Mouse (Mus musculus): ENCODE results near the gene Gusb.

Gusb gene

GRCm38 (mm10) chr5:130023767-130024539, 21.1 kb upstream of the Gusb start:
- DNase-seq (ENCODE audit: low spot score), result peak; percentile 65

DNA sequence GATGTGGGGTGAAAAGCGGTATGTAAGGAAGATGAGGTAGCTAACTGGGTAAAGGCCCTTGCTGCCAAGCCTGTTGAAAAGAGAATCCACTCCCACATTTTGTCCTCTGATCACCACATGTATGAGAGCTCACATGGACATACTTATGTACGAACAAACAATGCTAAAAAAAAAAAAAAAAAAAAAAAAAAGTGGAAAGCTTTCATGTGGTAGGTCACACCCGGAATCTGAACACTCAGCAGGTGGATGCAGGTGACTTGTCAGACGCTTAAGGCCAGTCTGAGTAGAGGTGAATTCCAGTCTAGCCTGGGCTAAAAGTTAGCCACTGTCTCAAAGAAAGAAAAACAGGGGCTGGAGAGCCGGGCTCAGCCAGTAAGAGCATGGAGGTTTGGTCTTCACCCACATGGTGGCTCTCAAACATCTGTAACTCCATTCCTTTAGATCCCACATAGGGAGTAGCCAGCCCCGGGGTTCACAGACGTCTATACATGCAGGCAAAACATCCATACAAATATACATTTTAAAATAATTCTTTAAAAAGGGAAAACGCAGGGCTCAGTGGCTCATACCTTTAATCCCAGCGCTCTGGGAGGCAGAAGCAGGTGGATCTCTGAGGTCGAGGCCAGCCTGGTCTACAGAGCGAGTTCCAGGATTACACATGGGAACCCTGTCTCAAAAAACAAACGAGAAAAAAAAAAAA, 20.4 kb upstream of the Gusb start:
- DNase-seq (ENCODE audit: low spot score), result no peak

DNA sequence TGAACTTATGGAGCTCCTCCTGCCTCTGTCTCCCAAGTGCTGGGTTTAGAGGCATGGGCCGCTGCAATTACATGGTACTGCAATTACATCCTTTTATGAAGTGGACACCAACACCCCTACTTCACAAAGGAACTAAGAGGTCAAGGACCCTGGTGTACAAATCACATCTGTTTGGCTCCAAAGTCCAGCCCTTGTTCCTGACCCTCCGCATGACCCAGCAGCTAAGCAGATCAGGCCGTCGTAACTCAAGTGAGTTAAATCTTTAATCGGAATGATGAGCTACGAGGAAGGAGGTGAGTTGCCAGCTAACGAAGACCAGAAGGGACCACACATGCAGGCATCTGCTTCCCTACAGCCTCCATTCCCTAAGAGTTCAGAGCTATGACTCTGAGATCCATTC, 19.5 kb upstream of the Gusb start:
- DNase-seq (ENCODE audit: low spot score), result no peak

GRCm38 (mm10) chr5:130021361-130021966, 18.6 kb upstream of the Gusb start:
- DNase-seq (ENCODE audit: low spot score), result no peak

- no peak for DNase-seq (ENCODE audit: low spot score)
Observed at GRCm38 (mm10) chr5:130019461-130019860, 16.6 kb upstream of the Gusb start.

GRCm38 (mm10) chr5:130015104-130015503, 12.3 kb upstream of the Gusb start:
- DNase-seq (ENCODE audit: low spot score), result no peak

- no peak for DNase-seq (ENCODE audit: low spot score)
Observed at GRCm38 (mm10) chr5:130010961-130011360, 8.1 kb upstream of the Gusb start.

DNA sequence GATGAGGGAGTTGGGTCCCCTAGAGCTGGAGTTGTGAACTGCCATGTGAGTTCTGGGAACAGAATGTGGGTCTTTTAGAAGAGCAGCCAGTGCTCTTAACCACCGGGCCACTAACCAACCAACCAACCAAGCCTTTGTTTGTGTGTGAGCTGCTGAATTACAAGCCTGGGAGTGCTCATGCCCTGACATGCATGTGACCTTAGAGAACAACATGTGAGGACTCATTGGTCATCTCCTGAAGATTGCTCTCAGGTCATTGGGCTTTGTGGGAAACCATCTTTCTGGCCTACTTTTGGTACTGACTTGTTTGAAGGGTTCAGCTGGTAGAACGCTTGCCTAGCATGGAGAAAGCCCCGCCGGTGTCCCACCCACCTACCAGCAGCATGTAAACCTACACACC, 6.9 kb upstream of the Gusb start:
- no peak for DNase-seq (ENCODE audit: low spot score)

DNA sequence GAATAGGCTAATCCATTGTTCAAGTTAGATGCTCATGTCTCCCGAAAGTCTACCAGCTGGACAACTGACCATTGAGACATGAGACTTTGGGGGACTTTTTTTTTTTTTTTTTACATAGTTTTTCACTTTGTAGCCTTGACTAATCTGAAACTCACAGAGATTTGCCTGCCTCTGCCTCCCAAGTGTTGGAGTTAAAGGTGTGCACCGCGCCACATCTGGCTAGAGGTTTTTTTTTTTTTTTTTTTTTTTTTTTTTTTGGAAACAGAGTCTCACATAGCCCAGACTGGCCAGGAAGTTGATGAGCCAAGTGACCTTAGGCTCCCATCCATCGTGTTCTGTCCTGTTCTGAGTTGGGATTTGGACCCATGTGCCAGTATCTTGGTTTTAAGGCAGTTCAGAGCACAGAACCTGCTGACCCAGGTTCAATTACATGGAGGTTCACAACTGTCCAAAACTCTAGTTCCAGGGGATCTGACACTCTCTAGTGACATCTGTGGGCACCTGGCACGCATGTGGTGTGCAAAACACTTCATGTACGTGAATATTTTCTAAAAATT, 5.3 kb upstream of the Gusb start:
- DNase-seq (ENCODE audit: low spot score), result no peak

- no peak for DNase-seq (ENCODE audit: low spot score)
Observed at GRCm38 (mm10) chr5:130007344-130007743, 4.5 kb upstream of the Gusb start.

DNA sequence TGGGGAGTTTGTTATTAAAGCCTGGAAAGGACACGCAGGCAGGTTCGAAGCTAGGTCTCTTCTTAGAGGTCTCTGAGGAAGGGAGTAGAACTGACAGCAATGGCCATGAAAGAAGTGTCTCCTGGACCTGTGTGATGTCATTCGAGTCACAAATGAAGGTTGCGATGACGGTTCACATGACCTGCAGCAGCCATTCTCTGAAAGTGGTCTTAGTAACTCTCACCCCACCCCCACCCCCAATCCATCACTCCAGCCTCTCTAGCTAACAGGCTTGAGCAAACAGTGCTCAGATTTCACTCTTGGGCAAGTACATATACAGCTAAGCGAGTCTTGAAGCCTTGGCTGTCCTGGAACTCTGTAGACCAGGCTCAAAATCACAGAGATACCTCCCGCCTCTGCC, 380 bp upstream of the Gusb start:
- no peak for DNase-seq (ENCODE audit: low spot score)

DNA sequence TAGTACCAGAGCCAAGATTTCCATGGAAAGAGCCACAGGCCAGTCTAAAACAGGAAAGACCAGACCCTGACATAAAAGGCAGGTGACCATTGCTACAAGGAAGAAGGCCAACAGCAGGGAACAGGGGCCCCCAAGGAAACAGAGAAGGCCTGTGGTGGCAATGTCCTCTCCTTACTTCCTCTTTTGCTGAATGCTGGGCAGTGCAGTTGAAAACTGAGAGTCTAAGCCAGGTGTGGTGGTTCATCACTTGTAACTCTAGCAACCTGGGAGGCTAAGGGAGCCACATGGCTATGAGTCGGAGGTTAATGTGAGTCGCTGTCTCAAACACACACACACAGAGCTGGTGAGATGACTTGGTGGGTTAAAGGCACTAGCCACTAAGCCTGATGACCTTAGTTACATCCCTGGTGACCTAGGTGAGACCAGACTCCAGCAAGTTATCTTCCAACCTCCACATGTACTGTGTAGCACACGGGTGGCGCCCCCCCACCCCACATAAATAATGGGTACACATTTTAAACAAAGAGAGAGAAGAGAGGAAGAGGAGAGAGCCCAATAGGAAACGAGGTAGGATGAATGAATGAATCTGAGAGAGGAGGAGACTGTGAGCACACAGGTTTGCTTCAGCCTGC, 1.4 kb downstream of the Gusb start:
- DNase-seq (ENCODE audit: low spot score), result no peak

- no peak for DNase-seq (ENCODE audit: low spot score)
Observed at GRCm38 (mm10) chr5:130000735-130001134, 2.1 kb downstream of the Gusb start.

DNA sequence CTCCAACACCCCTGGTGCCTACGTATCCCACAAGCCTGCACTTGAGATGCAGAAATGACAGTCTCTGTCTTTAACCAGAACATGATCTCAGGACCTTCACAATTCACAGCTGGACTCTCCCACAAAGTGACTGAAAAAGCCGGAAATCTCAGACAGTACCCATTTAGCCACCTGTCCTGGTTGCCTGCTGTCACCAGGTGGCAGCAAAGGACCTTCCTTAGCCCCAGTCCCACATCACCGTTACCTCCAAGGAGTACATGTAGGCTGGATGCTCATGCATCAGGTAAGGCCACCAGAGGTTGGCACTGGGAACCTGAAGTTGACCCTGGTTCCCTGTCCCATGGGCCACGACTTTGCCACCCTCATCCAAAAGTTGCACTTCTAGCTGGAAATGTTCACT, 3.8 kb downstream of the Gusb start:
- DNase-seq (ENCODE audit: low spot score), result peak; percentile 43

GRCm38 (mm10) chr5:129997700-129998099, 5.1 kb downstream of the Gusb start:
- DNase-seq (ENCODE audit: low spot score), result no peak

- DNase-seq (ENCODE audit: low spot score), result no peak
Observed at GRCm38 (mm10) chr5:129994989-129995388, 7.9 kb downstream of the Gusb start.

DNA sequence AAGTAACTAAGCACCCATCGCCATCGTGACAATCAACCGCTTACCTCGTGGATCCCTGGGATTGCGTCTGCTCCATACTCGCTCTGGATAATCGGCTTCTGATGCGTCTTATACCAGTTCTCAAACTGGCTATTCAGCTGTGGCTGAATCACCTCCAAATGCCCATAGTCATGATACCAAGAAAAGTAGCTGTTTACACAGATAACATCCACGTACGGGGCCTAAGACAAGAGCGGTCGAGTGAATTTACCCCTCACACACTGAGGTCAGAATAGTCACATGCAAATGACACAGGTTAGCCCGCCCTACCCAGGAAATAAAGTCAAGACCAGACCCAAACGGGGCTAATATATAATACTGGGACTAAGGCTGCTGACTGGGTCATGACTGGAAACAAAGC, 9.5 kb downstream of the Gusb start:
- DNase-seq (ENCODE audit: low spot score), result no peak

GRCm38 (mm10) chr5:129991898-129992297, 11.0 kb downstream of the Gusb start:
- no peak for DNase-seq (ENCODE audit: low spot score)

GRCm38 (mm10) chr5:129989376-129989775, 13.5 kb downstream of the Gusb start:
- DNase-seq (ENCODE audit: low spot score), result no peak

- no peak for DNase-seq (ENCODE audit: low spot score)
Observed at GRCm38 (mm10) chr5:129980216-129980615, 22.6 kb downstream of the Gusb start.

DNA sequence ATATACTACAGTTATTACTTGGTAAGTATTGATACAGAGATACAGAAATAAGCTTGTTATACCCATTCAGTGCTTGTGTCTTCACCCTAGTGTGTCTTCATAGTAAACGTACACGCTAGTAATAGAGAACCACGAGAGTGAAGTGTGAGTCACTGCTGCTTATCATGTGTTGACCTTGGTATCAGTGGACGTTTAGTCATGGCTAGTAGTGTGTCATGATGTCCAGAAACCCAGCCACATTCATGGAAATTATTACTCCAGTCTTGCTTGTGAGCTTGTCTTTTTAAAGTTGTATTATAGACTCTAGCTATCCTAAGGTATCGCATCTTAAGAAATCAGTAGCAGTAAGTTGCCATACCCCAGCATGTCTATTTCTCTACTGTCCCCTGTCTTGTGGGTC, 24.2 kb downstream of the Gusb start:
- no peak for DNase-seq (ENCODE audit: low spot score)

- DNase-seq (ENCODE audit: low spot score), result no peak
Observed at GRCm38 (mm10) chr5:129977768-129978167, 25.1 kb downstream of the Gusb start.

All from urinary bladder, postnatal 25 days (tissue).